Mouse (Mus musculus) layer of hippocampus, adult 2 months (tissue): ENCODE measurements around the gene Pde8b. TPM values are rescaled to one million over a fixed set of nuclear protein-coding genes. Genes with fewer than 3 reads are reported as not detected.
A peak's percentile ranks its signal among the peaks of the same experiment; 100 is the strongest.

ENCODE experiments used
- DNase-seq, 2 experiments: peaks; one replicate each; pipeline ENCODE4 v3.0.0; 2022; ENCODE audit warnings: low spot score in 2 of 2
- H3K27ac ChIP-seq: fragments of 200-600 bp; 2 replicates; pipeline ENCODE4 v1.8.1; 2022
- H3K4me3 ChIP-seq: fragments of 200-600 bp; 2 replicates; pipeline ENCODE4 v1.8.1; 2022; ENCODE audit warnings: mild to moderate bottlenecking
- CTCF ChIP-seq: fragments of 200-600 bp; conservative IDR thresholded peaks from 2 replicates; pipeline ENCODE4 v1.8.1; 2022; ENCODE audit warnings: antibody characterized with exemption, mild to moderate bottlenecking, moderate library complexity
- total RNA-seq, 2 experiments: library from RNA; stranded (reverse); gene quantifications; 2 replicates each; pipeline ENCODE4 v1.2.3; 2021

Gene Pde8b
- total RNA-seq, 2 experiments from 2014 or later = 114 to 120 TPM

DNA sequence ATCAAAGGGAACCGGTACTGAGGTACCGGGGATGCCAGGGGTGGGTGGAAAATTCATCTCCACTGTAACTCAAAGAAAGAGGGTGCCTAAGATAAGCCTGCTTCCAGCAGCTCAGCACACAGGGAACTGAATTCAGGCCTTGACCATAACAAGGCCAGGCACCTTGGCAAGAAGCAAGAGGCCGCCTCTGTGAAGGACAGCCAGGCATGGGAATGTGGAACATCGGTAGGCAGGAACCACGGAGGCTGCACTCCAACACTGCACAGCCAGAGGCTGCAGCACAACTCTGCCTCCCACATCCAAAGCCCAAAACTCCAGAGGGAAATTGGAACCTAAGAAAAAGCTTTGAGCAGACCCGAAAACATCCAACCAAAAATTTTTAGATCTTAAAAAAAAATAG, 75.9 kb downstream of the Pde8b start:
- no peak overlapping the region for H3K4me3 ChIP-seq
- peak overlapping the region; percentile 73 for H3K27ac ChIP-seq
- peak; percentile 34 for TF ChIP-seq CTCF
- peak in 1 of 2 experiments; percentile 48 for DNase-seq

DNA sequence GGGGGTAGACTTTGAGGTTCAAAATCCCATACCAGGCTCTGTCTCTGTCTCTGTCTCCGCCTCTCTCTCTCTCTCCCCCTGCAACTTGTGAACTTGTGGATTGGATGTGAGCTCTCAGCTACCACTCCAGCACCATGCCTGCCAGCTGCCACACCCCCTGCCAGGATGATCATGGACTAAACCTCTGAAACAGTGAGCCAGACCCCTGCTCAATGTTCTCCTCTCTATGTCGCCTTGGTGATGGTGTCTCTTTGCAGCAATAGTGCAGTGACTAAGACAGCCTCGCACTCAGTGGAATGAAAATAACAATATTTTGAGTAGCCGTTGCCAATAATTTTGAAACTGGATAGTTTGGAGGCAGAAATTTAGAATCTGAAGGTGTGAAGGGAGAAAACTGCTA, 77.8 kb downstream of the Pde8b start:
- Histone ChIP-seq H3K4me3 (no peak overlapping the region), H3K27ac (peak overlapping the region; percentile 53; the same call in 1 of the 2 replicates)
- DNase-seq = no peak
- TF ChIP-seq CTCF = no peak

DNA sequence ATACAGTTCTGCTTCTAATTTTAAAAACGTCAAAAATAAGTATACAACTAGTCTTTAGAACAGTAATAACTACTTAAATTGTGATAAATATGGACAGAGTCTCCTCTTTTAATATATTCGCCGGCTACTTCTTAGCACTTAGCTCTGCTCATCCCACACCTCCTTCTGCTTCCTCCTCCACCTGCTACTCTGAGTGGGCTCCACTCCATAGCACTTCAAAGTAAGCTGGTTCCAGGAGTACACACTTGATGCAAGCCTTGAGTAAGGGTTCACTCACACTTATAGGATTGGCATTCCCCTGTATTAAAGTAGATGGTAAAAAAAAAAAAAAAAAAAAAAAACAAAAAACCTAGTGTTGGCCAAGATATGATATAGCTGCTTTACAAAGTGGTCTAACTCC, 89.9 kb downstream of the Pde8b start:
- no peak for DNase-seq
- Histone ChIP-seq H3K27ac (no peak overlapping the region), H3K4me3 (no peak overlapping the region)
- no peak for TF ChIP-seq CTCF

DNA sequence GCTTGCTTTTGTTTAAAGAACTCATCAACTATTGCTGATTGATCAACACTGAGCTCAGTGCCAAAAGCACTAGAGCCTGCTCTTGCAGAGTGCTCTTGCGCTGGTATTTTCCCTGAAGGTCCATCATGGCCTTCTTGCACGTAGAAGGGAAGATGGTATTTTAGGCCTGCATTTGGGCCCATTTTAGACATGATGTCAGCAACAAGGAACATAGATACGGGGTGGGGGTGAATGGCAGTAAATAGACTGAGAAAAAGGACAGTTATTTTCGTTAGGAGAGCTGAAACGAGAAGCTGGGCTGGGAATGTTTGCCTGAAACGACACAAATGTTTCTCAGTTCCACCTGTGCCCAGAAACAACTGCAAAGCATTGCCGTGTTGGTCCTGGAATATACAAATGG, 91.2 kb downstream of the Pde8b start:
- Histone ChIP-seq H3K4me3 (no peak overlapping the region), H3K27ac (peak overlapping the region; percentile 55)
- no peak for DNase-seq
- no peak for TF ChIP-seq CTCF

DNA sequence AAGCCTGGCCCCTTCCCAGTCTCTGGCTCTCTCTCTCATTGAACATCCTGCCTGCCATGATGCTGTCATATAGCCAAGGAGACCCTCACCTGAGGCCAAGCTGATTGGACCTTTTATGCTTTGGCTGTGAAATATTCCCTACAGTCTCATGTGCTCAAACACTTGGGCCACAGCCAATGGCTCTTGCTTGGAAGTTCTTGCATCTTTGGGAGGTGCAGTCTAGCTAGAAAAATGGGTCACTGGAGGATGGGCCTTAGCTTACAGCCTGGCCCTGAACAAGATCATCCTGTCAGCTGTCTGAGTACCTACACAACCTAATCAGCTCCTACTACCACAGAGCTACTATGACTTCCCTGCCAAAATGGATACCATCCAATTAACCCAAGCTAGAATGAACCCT, 105.4 kb downstream of the Pde8b start:
- DNase-seq = no peak
- Histone ChIP-seq H3K27ac (no peak overlapping the region), H3K4me3 (no peak overlapping the region)
- TF ChIP-seq CTCF = no peak

DNA sequence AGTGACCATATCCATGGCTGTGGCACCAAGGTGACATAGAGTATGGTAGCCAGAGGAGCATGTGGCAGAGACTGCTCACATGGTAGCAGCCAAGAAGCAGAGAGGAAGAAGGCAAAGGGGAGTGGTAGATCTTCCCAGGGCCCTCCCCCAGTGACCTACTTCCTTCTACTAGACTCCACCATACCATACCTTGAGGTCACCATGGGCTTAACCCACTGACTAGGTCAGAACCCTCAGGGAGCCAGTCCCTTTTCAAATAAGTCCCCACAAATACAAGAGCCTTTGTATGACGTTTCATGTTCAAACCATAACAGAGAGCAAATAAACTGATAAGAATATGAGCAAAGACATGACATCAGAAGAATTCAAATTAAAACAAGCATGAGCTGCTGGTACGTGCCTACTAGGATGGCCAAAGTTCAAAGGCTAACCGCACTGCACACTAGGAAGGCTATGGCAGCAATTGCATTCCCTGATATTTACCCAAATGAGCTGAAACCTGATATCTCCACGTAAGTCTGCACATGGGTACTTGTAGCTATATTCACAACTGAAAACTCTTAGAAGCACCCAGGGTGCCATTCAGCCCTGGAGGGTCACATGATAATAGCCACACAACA, 109.6 kb downstream of the Pde8b start:
- H3K4me3 ChIP-seq = no peak overlapping the region
- DNase-seq = no peak
- no peak overlapping the region for H3K27ac ChIP-seq
- TF ChIP-seq CTCF = no peak

DNA sequence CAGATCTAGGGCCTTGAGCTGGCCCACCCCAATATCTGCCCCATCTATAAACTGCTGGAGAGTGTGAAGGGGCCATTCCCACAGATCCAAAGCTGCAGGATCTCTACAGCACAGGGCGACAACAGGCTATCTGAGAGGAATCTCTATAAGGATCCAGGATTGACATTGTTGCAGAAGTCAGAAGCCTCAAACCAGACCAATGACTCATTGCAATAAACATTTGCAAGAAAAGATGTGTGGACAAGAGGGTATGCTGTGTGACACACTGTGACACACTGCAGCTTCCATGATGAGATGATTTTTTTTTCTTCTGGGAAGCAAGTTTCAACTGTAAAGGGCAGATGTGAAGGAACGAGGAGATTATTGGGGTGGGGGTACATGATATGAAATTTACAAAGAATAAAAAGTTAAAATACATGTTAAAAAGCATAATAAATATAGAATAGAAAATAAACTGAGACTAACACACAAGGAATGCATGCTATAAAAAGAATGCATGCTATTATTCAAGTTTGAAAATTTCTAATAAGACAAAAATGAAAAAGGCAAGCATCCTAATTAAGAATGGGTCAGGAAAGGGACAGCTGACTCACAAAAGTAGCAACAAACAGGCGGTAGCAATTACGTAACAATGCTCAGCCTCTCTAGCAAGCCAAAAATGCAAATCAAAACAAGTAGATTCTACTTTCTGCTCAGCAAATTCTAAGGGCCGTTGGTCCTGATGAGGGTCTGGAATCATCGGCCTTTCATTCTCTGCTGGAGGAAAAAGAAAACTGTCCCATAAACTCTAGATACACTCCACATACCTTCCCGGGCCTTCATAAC, 114.6 kb downstream of the Pde8b start:
- peak overlapping the region; percentile 76 for H3K27ac ChIP-seq
- TF ChIP-seq CTCF = no peak
- no peak overlapping the region for H3K4me3 ChIP-seq
- no peak for DNase-seq

DNA sequence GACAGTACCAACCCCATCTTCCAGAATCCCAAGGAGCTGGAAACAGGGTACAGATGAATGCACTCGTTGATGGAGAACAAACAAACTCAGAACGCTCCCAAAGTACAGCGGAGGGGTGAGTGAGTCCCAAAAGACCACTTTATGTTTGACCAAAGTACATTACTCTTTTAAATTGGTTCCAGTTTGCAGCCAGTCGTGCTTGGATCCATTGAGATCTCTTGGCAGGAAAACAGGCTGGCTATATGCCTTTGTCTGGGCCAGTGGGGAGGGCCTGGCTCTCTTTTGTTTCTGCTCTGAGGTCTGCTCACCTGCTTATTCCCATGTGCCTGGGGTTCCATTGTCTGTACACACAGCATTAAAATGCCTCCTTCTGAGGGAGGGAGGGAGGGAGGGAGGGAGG, 118.3 kb downstream of the Pde8b start:
- peak overlapping the region; percentile 7; the same call in 1 of the 2 replicates for H3K27ac ChIP-seq
- DNase-seq = no peak

DNA sequence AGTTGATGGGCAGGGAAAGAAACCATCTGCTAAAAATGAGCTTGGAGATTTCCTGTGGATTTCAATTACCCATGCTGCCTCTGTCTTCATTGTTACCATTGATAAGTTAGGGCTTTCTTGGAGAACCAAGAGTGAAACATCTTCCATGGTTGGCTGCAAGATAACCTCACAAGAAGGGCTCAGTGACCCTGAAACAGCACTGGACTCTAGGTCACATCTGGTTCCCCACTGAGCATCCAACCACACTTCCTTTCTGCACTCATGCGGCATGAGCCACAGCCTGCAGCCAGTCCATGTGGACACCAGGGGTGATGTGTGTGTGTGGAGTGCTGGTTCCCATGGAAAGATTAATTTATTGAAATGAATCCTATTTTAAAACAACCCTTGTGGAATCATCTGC, 119.1 kb downstream of the Pde8b start:
- DNase-seq = no peak
- Histone ChIP-seq H3K27ac (no peak overlapping the region), H3K4me3 (no peak overlapping the region)
- TF ChIP-seq CTCF = peak; percentile 22; the same call in 1 of the 2 replicates

More for the DNA sequence above, 118.3 kb downstream of the Pde8b start:
- TF ChIP-seq CTCF = no peak
- H3K4me3 ChIP-seq = no peak overlapping the region

DNA sequence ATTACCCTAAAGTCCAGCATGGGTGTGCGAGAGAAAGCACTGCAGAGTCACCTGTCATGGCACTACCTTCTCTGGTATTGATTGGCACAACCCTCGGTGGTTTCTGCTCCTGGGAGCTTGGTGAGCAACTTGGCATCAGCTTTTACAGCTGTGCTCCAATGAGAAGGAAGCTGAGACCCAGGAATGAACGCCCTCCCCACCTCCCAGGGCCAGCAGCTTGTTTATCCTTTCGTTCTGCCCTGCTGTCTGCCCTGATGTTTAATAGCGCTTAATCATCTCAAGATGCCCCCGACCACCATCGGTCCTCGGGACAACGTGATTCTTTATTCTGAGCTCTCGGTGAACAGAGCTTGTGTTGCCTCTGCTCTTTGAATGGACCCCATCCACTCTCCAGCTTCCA, 122.8 kb downstream of the Pde8b start:
- DNase-seq = no peak
- 0 out of 2 replicates have a peak overlapping the region, but pooled peaks have one; percentile 28 for H3K27ac ChIP-seq
- H3K4me3 ChIP-seq = no peak overlapping the region
- TF ChIP-seq CTCF = no peak

DNA sequence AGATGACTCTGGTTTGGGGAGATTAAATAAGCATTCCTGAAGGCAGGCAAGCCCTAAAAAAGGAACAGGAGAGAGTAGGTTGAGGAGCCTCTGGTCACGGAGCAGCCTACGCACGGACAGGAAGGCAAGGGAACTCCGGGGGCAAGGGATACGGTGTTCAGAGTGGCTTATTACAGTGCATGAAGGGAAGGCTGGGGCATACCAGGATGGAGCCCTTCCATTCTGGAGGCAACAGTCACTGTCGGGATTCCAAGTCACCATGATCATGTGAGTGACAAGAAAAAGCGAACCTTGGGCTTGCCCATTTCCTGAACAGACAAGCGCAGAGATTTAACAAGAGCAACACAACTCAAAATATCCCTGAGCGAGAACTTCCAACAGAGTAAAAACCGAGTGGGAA, 123.3 kb downstream of the Pde8b start:
- no peak for TF ChIP-seq CTCF
- Histone ChIP-seq H3K27ac (0 out of 2 replicates have a peak overlapping the region, but pooled peaks have one; percentile 28), H3K4me3 (no peak overlapping the region)
- DNase-seq = no peak

DNA sequence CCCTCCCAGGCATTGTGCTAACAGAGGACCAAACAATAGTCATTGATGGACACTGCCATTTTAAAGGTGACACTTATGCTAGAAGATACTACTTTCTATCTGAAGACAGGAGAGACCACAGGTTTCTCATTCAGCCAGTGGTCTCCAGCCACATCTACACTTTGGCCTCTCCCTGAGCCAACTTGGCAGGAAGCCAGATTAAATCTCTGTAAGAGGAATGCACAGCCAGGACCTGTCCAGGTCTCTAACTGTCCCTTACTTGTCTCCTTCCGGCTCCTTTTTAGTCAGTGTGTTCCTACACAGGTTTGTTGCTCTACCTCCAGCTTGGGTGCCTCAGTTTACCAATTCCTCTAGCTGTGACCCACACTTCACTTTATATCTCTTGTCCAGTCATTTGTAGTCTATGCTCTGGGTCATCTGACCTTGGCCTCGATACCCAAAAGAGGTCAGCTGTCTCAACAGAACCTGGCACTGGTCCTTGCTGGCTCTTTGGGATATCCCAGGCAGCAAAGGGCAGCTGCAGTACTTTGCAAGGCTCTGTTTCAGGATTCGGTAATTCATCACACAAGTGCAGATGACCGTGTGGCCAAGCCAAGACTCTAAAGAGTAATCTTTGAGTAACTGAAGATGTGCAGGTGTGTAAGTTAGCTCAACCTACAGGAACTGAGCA, 124.5 kb downstream of the Pde8b start:
- no peak for TF ChIP-seq CTCF
- no peak for DNase-seq
- H3K4me3 ChIP-seq = no peak overlapping the region
- H3K27ac ChIP-seq = no peak overlapping the region

DNA sequence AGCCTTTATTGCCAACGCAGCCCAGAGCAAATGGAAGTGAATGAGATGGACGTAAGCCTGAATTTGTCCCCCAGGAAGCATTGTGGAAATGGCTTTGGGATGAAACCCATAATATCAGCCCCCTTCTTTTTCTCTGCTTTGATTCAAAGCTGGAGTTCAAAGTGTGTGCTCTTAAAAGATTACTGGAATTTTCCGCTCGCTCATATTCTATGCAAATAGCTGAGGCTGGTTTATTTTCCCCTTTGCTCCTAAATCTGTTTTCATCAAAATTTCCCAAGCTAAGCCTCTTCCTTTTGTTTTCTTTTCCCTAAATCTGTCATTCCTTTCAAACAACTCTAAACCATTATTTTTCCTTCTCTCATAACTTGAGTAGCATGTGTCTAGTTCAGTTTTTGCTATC, 129.6 kb downstream of the Pde8b start:
- no peak overlapping the region for H3K4me3 ChIP-seq
- DNase-seq = no peak
- peak overlapping the region; percentile 29; the same call in 1 of the 2 replicates for H3K27ac ChIP-seq
- TF ChIP-seq CTCF = no peak
